Mouse (Mus musculus) stomach, postnatal 0 days (tissue): ENCODE measurements around the gene Vps53.

Experiments used
- CTCF ChIP-seq: IDR thresholded peaks from 2 replicates; pipeline ENCODE4 v1.5.1; 2016; ENCODE audit warnings: antibody characterized with exemption, low read depth, mild to moderate bottlenecking, moderate library complexity
- EP300 ChIP-seq: optimal IDR thresholded peaks from 2 replicates; pipeline ENCODE3; 2016; ENCODE audit warnings: antibody characterized with exemption

GRCm38 (mm10) chr11:76081048-76081640 lies 98.3 kb downstream of the Vps53 start:
- TF ChIP-seq CTCF = no peak
- no peak for TF ChIP-seq EP300
